Mouse (Mus musculus): ENCODE measurements around the gene Lhfpl3.

Lhfpl3 gene

DNA sequence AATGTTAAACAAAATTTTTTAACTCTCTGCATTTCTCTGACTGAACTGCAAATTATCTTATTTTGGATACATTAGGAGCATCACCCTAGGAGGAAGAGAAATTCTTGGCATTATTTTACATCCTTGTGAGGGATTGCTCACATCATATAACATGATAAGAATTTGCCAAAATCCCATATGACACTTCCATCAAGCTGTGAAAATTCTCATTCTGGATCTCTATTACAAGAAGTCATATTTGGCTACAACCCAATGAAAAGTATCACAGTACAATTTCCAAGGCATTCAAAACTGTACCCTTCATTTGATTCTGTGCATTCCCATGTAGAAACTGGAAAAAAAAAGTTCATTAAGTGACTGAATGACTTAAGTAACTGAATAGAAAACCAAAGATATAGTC lies 180.3 kb downstream of the Lhfpl3 start:
- DNase-seq (ENCODE audit: low spot score in 2 of 2): no peak

GRCm38 (mm10) chr5:22928746-22929145 lies 182.9 kb downstream of the Lhfpl3 start:
- DNase-seq (ENCODE audit: low spot score in 2 of 2): no peak

DNA sequence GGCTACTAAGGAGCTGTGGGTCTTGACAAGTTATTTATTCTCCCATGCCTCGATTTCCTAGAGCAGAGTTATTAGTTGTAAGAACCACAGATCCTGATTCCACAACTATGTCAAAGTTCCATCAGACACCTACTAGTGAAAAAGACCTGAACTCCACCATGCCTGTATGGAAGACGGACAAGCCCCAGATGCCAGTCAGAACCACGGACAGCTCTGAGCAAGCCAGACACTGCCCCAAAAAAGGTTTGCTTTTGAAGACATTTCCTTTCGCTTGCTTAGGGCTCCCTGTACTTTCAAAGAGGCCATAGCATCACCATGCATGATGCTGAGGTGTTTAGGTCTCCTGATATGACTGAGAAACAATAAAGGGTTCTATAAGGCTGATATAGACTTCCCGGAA lies 197.4 kb downstream of the Lhfpl3 start:
- DNase-seq (ENCODE audit: low spot score in 2 of 2): no peak

GRCm38 (mm10) chr5:22963300-22963699 lies 217.4 kb downstream of the Lhfpl3 start:
- DNase-seq (ENCODE audit: low spot score in 2 of 2): no peak

DNA sequence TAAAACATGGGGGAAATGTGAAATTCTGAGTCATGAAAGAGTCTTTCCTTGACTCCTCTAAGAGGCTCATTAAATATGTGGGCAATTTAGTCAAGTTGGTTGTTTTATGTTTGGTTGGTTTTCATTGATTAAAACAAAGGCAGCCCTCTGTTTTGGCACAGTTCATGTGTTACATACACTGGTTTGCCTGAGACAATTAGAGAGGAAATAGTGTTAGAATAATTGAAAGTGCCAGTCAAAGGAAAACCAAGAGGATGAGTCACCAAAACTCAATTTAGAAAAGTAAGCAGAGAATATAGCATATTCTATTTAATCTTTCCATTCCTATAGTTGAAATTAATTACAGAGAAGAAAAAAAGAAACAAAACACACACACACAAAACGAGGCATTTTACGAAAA lies 240.9 kb downstream of the Lhfpl3 start:
- DNase-seq (ENCODE audit: low spot score in 2 of 2): no peak

DNA sequence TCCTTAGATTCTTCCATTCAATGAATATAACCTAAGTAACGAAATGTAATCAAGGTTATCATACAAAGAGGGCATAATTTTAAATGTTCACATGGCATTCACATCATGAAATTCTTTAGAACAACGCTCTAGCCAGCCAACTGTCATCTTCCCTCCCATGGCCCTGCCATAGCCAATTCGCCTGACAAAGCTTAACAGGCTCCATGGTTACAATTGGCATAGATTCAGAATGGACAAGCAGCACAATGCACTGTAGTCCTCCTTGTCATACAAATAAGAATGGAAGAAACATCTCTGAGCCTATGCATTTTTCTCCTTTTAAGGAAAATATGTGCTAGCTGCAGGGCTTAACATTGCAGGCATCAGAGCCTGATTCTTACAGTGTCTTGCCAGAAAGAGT lies 254.0 kb downstream of the Lhfpl3 start:
- no peak for DNase-seq (ENCODE audit: low spot score in 2 of 2)

- DNase-seq (ENCODE audit: low spot score in 2 of 2): no peak
Observed at GRCm38 (mm10) chr5:23003123-23003797, 257.4 kb downstream of the Lhfpl3 start.

GRCm38 (mm10) chr5:23006207-23006606 lies 260.3 kb downstream of the Lhfpl3 start:
- no peak for DNase-seq (ENCODE audit: low spot score in 2 of 2)

DNA sequence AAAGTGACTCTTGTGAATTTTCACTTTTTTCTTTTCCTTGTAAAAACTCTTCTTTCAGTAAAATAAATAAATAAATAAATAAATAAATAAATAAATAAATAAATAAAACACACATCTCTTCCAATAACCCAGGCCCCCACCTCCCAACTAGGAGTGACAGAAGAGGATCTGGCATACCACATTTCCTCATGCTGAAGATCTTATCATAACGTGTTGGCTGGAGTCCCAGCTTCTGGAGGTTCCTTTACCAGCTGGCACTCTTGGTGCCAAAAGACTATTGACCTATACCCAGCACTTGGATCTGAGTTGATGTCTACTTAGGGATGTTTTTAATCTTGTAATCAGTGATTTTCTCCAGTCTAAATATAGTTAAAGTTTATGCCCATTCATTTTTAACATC lies 264.6 kb downstream of the Lhfpl3 start:
- DNase-seq (ENCODE audit: low spot score in 2 of 2): no peak

GRCm38 (mm10) chr5:23013997-23014396 lies 268.1 kb downstream of the Lhfpl3 start:
- DNase-seq (ENCODE audit: low spot score in 2 of 2): no peak

DNA sequence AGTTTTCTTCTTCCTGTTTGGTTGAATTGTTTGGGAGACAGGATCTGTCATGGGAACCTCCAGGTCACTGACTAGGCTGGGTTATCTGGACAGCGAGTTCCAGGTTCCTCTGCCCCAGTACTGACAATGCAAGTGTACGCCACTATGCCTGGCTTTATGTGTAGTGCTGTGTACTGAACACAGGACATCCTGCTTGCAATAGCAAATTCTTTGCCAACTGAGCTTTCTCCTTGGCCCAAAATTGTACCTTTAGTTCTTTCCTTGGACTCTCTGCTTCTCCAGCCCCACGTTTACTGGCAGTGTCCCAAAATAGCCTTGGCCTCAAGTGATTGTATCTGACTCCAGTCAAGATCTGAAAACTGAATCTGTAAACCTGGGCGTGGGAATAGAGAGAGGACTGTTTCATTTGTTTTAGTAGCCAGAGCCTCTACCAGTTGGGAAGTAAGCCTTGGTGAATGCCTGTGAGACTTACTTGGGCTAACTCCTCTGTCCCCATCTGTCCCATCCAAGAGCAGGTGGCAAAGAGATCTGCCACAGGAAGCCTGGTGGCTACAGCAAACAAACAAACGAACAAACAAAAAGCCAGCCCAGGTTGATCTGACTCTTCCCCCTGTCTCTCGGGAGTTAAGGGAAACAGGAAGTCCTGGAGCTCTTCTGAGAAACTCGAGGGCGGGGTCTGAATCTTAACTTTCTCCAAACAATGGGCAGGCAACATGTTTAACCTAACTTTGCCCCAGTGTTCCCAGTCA lies 269.9 kb downstream of the Lhfpl3 start:
- no peak for DNase-seq (ENCODE audit: low spot score in 2 of 2)

- peak in 1 of 2 experiments; percentile 17 for DNase-seq (ENCODE audit: low spot score in 2 of 2)
Observed at GRCm38 (mm10) chr5:23034944-23035726, 289.3 kb downstream of the Lhfpl3 start.

DNA sequence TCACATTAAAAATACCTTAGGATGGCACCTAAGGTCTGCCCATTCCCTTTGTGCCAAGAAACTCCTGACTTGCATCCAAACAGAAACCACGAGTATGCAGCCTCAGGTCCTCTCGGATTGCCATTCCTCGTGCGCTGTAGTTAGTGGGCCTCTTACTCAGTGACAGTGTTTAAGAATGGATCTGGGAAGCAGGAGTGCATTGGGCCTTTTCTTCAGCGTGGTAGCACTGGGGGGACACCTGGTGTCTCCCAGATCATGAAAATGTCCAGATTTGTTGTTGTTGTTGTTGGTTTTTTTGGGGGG lies 289.8 kb downstream of the Lhfpl3 start:
- no peak for DNase-seq (ENCODE audit: low spot score in 2 of 2)

GRCm38 (mm10) chr5:23040429-23040828 lies 294.6 kb downstream of the Lhfpl3 start:
- DNase-seq (ENCODE audit: low spot score in 2 of 2): no peak

GRCm38 (mm10) chr5:23042862-23043261 lies 297.0 kb downstream of the Lhfpl3 start:
- no peak for DNase-seq (ENCODE audit: low spot score in 2 of 2)

- DNase-seq (ENCODE audit: low spot score in 2 of 2): no peak
Observed at GRCm38 (mm10) chr5:23049083-23049663, 303.3 kb downstream of the Lhfpl3 start.

DNA sequence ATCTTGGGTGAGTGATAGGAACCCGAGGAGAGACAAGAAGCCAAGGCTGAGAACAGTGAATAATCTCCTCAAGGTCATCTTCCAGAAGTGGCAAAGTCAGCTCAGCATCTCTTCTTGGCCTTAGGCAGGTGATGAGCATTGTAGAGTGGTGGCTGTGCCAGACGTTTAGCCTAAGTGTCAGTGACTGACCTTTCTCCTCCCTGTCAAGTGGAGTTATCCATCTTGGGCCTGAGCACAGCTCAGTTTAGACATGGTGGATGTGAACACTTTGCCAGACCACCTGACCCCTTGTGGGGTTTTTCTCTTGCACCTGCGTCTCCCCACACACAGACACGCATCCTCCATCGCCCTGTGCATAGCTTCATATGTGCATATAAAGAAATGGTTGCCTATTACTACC lies 305.6 kb downstream of the Lhfpl3 start:
- no peak for DNase-seq (ENCODE audit: low spot score in 2 of 2)

- no peak for DNase-seq (ENCODE audit: low spot score in 2 of 2)
Observed at GRCm38 (mm10) chr5:23094894-23095293, 349.0 kb downstream of the Lhfpl3 start.

DNA sequence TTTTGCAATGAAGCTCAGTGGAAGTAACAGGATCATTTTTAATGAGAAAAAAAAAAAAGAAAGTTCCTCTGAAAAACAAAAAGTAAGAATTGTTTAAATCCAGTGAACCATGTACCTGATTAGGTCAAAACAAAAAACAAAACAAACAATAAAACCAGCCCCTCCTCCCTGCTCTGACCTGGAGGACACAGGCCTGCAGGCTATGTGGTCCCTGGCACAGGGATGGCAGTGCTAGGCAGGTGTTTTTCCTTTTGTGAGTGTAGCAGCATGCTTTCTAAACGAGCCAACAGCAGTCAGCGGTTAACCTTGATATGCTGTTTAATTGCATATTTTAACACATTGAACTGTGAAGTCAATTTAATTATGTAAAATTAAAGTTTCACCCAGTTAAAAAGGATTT lies 360.7 kb downstream of the Lhfpl3 start:
- no peak for DNase-seq (ENCODE audit: low spot score in 2 of 2)

GRCm38 (mm10) chr5:23111307-23111706 lies 365.4 kb downstream of the Lhfpl3 start:
- DNase-seq (ENCODE audit: low spot score in 2 of 2): no peak

GRCm38 (mm10) chr5:23114249-23114648 lies 368.4 kb downstream of the Lhfpl3 start:
- no peak for DNase-seq (ENCODE audit: low spot score in 2 of 2)

- no peak for DNase-seq (ENCODE audit: low spot score in 2 of 2)
Observed at GRCm38 (mm10) chr5:23126851-23127250, 381.0 kb downstream of the Lhfpl3 start.

All from right cerebral cortex, postnatal 36 days (tissue).